Mouse (Mus musculus): ENCODE results near the gene Gsdma.
"Not testable (repeated sequence)": the region's sequence is repeated elsewhere in the genome, so short reads cannot be mapped to it uniquely, and the experiment has no call there.

The Gsdma gene

GRCm38 (mm10) chr11:98680595-98680994 is 16.4 kb downstream of the Gsdma start:
- not testable (repeated sequence) for DNase-seq (ENCODE audit: low spot score in 2 of 2)

GRCm38 (mm10) chr11:98681186-98681585 is 17.0 kb downstream of the Gsdma start:
- DNase-seq (ENCODE audit: low spot score in 2 of 2): no peak

DNA sequence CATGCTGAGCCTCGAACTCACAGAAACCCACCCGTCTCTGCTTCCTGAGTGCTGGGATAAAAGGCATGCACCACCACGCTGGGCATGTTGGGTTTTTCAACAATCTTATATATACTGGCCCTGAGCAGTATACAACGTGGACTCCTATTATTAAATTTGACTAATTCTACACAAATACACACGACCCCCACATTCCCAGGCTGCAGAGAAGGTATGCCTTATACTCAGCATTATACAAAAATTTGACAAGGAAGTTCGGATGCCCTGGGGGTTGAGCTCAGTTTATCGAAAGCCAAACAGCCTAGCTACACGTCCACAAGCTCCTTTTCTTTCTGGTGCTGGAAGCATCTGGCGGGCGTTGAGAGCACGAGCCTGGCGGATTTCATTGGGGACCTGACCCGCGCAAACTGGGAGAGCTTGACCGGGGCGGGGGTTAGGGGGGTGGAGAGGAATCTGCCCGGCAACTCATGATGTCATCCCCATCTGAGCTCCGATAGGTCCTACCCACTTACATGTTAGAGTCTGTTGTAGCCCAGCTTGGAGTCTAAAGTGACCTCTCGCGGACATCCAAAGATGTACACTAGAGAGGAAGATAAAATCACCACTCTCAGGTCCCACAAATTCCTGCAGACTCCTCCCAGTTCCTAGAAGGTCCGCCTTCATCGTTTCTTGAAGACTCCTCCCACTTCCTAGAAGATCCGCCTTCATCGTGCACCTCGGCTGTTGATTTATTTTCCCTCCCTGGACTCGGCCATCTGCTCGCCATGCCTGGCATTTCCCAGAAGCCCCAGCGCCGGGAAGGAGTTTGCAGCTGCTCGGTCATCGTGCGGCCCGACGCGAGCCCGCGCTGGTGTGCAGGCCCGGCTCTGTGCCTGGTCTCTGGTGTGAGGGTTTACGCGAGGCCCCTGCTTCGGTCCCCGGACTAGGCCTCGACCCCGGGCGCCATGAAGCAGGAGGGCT is 17.9 kb downstream of the Gsdma start, which contains the start of gene Psmd3:
Psmd3 (plus strand) TSS at position 769 of the 960 bp plus-strand sequence.
- peak; percentile 92 to 95 for DNase-seq (ENCODE audit: low spot score in 2 of 2)

DNA sequence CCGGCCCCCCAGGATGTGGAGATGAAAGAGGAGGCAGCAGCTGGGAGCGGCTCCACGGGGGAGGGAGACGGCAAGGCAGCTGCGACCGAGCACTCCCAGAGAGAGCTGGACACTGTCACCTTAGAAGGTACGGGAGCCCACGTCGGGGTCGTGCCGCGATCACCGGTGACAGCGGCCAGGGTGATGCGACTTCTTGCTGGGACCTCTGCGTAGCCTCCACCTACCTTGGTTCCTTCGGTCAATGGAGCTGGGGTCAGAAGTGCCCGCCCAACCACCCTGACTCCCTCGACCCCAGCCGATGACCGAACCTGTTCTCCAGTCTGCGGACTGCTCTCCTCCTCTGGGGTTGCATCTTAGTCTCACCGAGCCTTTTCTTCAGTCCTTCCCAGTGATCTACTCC is 18.7 kb downstream of the Gsdma start:
- DNase-seq (ENCODE audit: low spot score in 2 of 2): no peak

DNA sequence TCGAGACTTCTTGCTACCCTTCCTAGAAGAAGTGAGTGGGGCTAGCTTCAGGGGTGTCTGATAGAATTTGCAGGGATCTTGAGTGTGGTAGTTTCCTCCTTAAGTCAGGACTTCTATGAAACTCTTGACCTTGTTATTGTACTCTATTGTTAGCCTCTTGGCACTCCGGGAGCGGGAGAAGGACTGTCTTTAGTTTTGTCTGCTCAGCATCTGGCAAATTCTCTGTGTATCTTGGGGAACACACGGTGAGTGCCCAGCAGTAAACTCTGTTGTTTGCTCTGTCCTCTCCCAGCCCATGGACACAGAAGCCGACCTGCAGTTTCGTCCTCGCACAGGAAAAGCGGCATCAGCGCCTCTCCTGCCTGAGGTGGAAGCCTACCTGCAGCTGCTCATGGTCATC is 21.5 kb downstream of the Gsdma start:
- no peak for DNase-seq (ENCODE audit: low spot score in 2 of 2)

DNA sequence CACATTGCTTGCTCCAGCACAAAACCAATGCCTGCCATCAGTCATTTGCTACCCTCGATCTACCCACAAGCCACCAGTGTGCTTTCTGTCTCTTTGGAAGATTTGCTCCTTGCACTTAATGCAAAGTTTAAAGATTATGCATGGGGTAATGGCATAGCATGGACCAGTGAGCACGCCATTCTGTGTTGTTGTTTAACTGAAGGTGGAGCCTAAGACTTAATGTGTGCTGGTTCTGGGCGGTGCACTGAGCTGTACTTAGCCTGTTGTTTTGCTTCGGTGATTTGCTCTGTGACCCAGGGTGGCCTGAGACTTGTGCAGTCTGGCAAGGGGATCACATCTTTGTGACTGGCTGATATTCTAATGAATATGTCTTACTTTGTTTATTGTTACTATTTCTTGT is 22.8 kb downstream of the Gsdma start:
- no peak for DNase-seq (ENCODE audit: low spot score in 2 of 2)

GRCm38 (mm10) chr11:98688009-98688408 is 23.9 kb downstream of the Gsdma start:
- no peak for DNase-seq (ENCODE audit: low spot score in 2 of 2)

- DNase-seq (ENCODE audit: low spot score in 2 of 2): no peak
These were observed 29.1 kb downstream of the Gsdma start for GRCm38 (mm10) chr11:98693201-98693600.

GRCm38 (mm10) chr11:98693746-98694145 is 29.6 kb downstream of the Gsdma start:
- DNase-seq (ENCODE audit: low spot score in 2 of 2): no peak

- DNase-seq (ENCODE audit: low spot score in 2 of 2): no peak
These were observed 30.1 kb downstream of the Gsdma start for GRCm38 (mm10) chr11:98694301-98694700.

GRCm38 (mm10) chr11:98695408-98695807 is 31.3 kb downstream of the Gsdma start:
- no peak for DNase-seq (ENCODE audit: low spot score in 2 of 2)

DNA sequence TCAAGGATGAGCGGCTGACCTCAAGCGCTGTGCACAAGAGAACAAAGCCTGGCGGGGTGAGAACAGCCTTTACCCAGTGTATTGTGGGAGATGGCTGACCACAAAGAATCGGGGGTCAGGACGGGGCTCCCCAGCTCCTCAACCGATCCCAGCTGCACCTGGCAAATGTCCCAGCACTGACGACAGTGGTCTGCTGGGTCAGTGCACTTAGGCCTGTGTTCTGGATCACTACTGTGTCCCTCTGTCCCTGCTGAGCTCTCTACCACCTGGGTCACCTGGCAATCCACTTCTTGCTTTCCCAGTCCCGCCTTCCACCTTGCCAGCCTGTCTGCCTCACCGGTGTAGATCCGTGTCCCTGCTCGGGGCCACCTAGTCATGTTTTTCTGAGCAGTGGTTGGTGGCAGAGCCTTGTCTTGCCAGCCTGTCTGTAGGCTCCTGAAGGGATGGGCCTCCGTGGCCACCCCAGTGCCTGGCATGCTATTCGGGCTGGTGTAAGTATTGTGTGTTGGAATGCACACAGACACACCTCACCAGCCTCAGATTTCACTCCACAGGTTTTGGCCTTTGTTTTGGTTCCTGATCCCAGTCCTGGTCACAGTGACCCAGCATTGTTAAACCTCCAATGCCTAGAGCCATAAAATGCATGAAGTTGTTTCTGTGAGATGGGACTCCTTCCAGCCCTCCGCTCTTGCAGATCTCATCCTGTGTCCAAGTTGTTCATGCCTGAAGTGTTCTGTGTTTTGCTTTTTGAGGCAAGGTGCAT is 32.5 kb downstream of the Gsdma start:
- DNase-seq (ENCODE audit: low spot score in 2 of 2): no peak

- no peak for DNase-seq (ENCODE audit: low spot score in 2 of 2)
These were observed 33.1 kb downstream of the Gsdma start for GRCm38 (mm10) chr11:98697225-98697624.

DNA sequence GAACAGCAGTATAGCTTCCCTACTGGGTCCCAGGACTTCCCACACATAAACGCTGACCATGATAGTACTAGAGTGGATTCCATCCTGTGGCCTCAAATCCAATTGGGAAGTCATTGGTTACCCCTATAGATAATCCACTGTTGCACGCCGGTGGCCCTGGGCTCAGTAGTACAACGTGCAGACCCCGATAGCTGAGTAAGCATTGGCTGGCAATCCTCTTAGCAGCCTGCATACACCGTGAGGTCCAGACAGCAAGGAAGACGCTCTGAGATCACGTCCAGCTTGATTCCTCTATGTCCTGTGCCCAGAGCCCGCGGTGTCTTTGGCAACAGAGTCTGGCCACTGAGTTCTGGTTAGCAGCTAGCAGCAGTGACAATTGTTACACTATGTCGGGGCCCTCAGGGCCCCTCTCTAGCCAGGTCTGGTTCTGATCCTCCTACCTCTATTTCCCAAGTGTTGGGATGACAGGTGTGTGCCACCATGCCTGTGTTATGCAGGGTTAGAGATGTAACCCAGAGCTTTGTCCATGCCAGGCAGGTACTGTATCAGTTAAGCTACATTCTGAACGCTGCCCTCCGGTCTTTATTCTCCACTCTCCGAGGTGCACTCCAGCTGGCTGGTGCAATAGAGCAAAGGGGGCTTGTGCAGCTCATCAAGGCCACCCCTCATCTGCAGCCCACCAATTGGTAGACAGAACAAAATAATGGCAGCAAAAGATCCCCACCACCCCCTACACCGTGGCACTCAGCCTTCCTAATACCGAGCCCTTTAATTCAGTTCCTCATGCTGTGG is 34.9 kb downstream of the Gsdma start:
- DNase-seq (ENCODE audit: low spot score in 2 of 2): no peak

- DNase-seq (ENCODE audit: low spot score in 2 of 2): peak; percentile 60 to 68
These were observed 35.8 kb downstream of the Gsdma start for GRCm38 (mm10) chr11:98699911-98700310.

- no peak for DNase-seq (ENCODE audit: low spot score in 2 of 2)
These were observed 37.1 kb downstream of the Gsdma start, which contains the start of gene Csf3 for GRCm38 (mm10) chr11:98701213-98701670. Csf3 (plus strand) TSS chr11:98701263.

DNA sequence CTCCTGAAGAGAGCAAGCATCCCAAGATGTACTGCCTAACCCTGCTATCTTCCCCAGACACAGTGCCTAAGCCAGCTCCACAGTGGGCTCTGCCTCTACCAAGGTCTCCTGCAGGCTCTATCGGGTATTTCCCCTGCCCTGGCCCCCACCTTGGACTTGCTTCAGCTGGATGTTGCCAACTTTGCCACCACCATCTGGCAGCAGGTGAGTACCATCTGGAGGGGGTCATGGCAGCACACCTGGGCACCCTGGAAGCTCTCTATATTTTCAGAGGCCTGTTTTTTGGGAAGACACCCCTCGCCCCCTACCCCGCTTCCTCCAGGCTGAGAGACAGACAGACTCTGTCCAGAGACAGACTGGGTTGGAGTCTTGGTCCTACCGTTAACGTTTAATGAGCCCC is 38.2 kb downstream of the Gsdma start:
- no peak for DNase-seq (ENCODE audit: low spot score in 2 of 2)

- no peak for DNase-seq (ENCODE audit: low spot score in 2 of 2)
These were observed 40.9 kb downstream of the Gsdma start for GRCm38 (mm10) chr11:98705021-98705420.

DNA sequence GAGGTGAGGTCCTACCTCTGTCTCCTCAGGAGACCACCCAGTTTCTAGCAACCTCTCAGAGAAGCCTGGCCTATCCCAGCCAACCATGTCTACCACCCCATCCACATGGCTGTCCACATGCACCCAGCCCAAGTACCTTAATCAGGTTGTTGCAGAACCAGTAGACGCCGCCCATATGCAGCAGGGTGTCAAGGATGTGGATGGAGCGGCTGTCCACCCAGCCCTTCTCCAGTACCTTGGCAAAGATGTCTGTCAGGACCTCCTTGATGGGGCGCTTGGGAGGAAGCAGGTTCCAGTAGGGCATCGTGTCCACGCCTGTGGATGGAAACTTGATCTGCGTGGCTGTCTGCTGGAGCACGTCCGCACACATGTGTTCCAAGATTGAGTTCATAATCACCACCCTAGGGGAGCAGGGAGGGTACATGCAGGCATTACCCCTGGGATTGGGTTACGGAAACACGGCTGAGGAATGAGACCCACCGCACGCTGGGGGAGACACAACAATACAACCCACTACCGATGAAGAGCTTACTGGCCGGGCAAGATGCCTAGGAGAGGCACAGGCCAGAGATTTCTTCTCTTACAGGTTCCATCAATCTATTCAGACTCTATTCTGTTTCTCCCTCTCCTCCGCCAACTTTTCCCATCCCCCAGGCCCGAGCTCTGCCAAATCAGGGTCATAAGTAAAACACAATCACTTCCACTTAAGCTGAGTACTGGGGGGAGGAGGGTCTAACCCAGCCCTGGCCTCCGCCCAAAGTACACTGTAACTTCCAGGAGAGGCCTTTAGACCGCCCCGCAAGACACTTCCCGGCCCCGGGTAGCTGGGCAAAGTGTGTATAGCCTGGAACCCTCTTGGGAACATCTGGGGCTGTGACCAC is 43.5 kb downstream of the Gsdma start:
- no peak for DNase-seq (ENCODE audit: low spot score in 2 of 2)

DNA sequence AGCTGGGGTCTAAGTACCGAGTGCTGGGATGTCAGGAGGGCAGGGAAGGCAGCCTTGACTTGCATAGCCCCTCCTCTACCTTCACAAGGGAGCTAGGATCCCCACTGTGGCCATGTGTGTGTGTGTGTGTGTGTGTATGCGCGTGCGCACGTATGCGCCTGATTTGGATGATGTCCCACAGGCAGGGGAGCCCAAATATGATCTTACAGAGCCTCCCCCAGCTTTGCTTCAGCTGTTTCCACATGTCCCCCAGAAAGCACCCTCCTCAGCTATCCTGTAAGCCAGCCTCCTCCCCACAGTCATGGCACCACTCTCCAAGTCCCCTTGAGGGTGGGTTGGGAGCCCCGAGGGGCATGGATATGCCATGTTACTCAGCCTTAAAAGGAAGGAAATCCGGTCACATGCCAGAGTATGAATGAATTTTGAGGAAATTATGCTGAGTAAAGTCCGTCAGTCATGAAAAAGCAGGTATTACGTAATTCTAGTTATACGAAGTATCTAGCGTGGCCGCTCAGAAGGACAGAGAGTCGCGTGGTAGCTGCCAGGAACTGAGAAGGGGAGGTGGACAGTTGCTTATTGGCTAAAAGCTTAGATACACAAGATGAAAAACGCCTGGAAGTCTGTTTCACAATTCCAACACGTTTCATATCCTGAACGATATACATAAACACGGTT is 44.3 kb downstream of the Gsdma start:
- DNase-seq (ENCODE audit: low spot score in 2 of 2): no peak
